Mouse (Mus musculus) cerebellum, postnatal 25 days (tissue): ENCODE measurements at regions not wholly inside any gene's neighbourhood (a gene's known extent, or its start where the extent isn't known, plus 50 kb on each side); places are given as distances from the start of the nearest gene placed in this dataset.
"Not testable (repeated sequence)": the region's sequence is repeated elsewhere in the genome, so short reads cannot be mapped to it uniquely, and the experiment has no call there.

Source experiments
- DNase-seq, 2 experiments: peaks; one replicate each; pipeline ENCODE4 v3.0.0; 2021; ENCODE audit warnings: mixed read lengths in 2 of 2

GRCm38 (mm10) chr3:3302657-3303056 is 2447.9 kb upstream of the Gm8797 start:
- DNase-seq: not testable (repeated sequence)

DNA sequence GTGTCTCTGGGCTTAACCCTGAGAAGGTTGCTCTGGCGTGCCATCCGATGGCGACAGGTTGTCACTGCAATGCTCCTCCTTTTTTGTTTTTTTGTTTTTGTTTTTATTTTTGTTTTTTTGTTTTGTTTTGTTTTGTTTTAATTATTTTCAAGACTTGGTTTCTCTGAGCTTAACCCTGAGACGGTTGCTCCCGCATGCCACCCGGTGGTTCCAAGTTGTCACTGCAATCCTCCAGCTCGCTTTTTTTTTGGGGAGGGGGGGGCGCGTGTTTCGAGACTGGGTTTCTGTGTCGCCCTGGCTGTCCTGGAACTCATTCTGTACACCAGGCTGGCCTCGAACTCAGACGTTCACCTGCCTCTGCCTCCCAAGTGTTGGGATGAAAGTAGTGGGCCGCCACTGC is 2442.1 kb upstream of the Gm8797 start:
- DNase-seq: peak in 1 of 2 experiments; percentile 2

- no peak for DNase-seq
Observed at GRCm38 (mm10) chr3:3308996-3309395, 2441.6 kb upstream of the Gm8797 start.

- DNase-seq: no peak
Observed at GRCm38 (mm10) chr3:3310811-3311210, 2439.8 kb upstream of the Gm8797 start.

- DNase-seq: no peak
Observed at GRCm38 (mm10) chr3:3349634-3350033, 2401.0 kb upstream of the Gm8797 start.

DNA sequence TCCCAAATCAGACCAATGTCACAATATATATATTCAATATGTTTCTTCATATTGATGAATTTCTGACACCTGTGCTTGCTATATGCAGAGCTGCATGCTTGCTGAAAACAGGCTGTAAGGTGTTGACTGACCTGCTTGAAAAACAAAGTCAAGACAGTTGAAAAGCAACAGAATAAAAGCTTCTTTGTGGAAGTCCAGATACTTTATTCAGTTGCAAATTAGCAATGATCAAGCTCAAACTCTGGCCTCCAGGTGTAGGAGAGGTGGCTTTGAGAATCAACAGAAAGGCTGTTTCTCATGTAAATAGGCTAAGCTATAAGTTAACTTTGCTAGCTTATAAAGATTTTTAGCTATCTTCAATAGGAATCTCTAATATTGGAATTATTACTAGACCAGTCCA is 2379.7 kb upstream of the Gm8797 start:
- not testable (repeated sequence) for DNase-seq

GRCm38 (mm10) chr3:3388056-3388770 is 2362.4 kb upstream of the Gm8797 start:
- DNase-seq: no peak
